Mouse (Mus musculus) left cerebral cortex, adult 18-20 months (tissue): ENCODE measurements around the gene Ruvbl1. TPM values are rescaled to one million over a fixed set of nuclear protein-coding genes. Genes with fewer than 3 reads are reported as not detected.

Experiments used
- DNase-seq, 2 experiments: peaks; one replicate each; pipeline ENCODE4 v3.0.0; 2021 to 2022; ENCODE audit warnings: low spot score in 2 of 2, mixed read lengths in 1 of 2
- total RNA-seq, 2 experiments: library from RNA; stranded (reverse); gene quantifications; 2 replicates each; pipeline ENCODE4 v1.2.3; 2021

The Ruvbl1 gene
- total RNA-seq, 2 experiments from 2014 or later = 42.1 to 44.0 TPM

DNA sequence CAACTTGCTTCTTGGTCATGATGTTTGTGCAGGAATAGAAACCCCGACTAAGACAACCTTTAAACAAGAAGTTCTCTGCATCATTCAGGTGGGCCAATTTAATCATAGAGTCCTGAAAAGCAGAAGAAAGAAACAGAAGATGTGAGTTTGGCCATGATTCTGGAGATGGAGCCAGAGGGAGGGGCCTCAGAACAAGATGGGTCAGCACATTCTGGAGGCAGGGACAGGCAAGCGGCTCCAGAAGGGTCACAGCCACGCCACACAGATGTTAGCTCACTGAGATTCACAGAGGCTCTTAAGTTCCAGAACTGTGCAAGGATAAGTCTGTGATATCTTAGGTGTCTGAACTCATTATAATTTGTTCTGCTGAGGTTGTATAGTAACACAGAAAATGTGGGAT is 79.0 kb downstream of the Ruvbl1 start:
- DNase-seq = no peak

DNA sequence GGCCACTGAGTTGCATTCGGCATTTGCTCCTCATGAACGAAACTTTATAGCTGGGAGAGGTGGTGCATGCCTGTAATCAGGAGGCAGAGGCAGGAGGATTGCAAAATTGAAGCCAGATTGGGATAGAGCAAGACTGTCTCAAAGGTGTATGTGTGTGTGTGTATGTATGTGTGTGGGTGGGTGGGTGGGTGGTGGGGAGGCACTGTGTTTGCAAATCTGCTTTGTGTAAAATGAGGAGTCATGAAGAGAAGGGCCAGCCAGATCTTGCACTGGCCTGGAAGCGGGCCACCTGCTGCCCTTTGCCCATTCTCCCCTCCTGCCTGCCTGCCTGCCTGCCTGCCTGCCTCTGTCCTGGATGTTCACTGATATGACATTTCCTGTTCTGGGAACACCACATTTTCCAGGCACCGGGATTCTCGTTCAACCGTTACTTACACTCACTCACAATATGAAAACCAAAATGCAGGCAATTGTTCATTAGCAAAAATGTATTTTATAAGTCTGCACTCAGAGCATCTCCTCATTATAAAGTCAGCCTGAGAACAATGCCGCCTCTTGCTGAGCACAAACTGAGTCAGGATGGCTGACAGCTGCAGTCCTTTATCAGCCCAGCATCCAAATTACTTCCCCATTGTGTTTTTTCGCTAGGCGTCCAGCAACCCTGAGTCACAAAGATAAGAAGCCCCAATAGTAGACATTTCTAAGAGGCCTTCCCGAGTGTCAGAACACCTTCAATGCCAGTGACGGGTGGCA is 79.6 kb downstream of the Ruvbl1 start:
- no peak for DNase-seq

DNA sequence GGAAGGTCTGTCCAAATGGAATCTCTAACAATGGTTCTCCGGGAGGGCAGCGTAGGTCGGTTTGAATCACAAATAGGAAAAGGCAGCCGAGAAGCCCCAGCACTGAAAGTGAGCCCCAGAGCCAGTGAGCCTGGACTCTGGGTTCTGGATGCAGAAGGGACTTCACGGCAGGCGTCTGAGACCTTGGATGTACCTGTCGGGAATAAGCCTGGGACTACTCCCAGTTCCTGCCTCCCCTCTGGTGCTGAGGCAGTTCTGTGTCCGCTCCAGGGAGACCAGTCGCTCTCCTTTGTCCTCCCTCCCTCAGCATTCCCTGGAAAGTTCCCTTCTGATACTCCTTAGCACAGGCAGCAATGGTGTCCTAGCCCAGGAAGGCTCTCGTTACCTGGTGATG is 80.2 kb downstream of the Ruvbl1 start:
- no peak for DNase-seq

Other genes starting within 250 kb of the Ruvbl1 start
- gene Dnajb8, start 243.1 kb upstream of the Ruvbl1 start, total RNA-seq = not detected
- 10 to 100 TPM; 21.5 to 22.9 TPM for gene Eefsec, start 18.9 kb upstream of the Ruvbl1 start, total RNA-seq
- gene Sec61a1, start 53.5 kb downstream of the Ruvbl1 start, total RNA-seq = 10 to 100 TPM; 71.6 to 79.5 TPM
- under 1 TPM; 0.49 to 0.63 TPM for gene Kbtbd12, start 172.5 kb downstream of the Ruvbl1 start, total RNA-seq